Mouse (Mus musculus): ENCODE measurements around the gene Rab3il1.

Gene Rab3il1

DNA sequence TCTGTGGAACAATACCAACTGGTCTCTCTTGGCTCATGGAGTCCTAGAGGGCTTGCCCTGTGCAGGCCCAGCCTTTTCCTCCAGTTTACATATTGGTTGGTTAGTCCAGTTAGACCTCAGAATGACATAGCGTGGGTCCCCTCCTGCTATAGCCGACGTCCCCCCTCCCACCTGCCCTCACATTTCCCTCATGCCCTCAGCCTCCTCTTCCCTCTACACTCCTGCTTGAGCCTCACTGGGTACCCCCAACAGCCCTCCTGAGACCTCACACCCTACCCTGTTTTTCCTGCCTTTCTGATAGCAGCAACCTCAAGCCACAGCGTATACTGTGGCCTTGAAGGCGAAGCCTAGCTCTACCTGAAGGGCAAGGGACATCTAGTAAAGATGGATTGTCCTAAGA lies 61.4 kb downstream of the Rab3il1 start:
- no peak for DNase-seq

DNA sequence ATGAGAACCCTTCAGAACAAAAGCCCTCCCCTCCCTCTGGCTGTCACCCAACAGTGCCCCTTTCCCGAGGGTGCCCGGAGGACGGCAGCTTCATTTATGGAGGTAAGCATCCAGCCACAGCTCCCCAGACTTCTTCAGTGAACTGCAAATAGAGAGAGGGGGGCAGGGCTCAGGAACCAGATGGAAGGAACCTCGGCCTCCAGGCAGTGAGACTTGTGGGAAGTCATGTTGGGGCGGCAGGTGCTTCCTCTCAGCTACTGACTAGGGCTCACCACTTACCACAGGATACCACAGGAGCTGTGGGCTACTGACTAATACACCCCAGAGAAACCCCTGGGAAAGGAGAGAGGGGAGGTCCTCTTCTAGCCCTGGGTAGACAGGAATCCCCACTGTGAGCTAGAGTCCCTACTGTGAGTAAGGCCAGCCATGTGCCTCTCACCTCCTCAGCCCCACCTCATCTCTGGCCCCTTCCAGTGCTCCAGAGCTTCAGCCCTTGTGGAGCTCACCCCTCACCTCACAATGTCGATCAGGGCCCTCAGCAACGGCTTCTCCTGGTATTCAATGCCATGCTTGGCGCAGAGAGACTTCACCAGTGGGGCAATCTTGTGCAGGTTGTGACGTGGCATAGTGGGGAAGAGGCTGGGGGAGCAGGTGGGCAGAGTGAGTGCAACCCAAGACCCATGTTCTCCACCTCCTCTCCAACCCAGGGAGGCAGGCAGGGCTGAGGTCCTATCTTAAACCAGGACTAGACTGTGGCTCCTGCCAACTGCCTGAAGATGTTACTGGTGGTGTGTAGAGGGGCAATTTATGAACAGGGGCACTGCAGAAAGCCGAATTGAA lies 62.9 kb downstream of the Rab3il1 start:
- no peak for DNase-seq

DNA sequence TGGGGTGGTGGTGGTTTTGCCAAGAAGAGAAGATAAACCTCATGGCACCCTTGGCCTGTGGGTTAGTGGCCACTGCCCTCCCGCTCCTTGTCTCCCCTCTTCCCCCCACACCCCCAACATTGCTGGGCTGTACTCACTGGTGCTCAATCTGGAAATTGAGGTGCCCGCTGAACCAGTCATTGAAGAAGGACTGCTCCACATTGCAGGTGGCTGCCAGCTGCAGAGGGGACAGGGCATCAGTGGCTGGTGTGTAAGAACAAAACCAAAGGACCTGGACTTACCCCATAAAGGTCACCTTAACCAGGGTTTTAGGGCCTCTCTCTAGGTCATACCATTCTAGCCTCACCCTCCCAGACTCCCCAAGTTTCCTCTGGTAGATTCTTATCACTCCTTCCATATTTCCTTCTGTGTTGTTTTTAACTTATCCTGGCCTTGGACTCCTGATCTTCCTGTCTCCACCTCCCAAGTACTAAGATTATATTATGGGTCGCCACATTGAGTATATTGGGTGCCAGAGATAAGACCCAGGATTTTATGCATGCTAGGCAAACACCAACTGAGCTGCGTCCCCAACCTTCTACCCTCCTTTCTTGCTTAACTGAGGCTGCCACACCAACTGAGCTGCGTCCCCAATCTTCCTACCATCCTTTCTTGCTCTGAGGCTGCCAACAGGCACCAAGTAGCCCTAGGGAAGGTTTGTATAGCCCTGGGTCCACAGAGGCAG lies 64.2 kb downstream of the Rab3il1 start:
- DNase-seq, result no peak

DNA sequence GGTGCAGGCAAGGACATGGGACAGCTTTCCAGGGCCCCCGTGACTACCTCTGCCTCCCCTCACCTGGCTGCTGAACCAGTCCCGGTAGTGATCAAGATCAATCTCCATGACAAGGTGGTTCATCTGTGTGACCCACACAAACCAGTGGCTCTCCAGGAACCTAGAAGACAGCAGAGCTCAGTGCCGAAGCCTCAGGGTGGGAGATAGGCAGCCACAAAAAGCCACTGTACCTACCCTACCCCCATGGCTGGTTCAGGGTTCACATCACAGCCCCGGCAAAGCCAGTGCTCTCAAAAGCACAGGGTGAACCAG lies 64.7 kb downstream of the Rab3il1 start:
- DNase-seq, result no peak

DNA sequence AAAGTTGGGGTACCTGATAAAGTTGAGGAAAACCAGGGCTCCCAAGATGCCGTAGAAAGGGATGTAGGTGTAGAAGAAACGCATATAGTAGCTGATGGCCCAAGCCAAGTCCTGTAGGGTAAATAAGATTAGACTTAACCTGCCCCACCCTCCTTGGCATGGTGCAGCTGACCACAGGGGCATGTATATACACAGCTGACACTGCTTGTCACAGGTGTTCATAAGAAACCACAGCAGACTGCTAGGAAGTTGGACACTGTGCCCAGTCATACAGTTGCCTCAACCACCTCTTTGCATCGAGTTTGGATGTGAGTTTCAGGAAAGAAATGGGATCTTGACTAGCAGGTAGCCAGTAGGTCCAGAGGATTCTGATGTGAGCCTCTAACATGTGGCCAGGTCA lies 65.0 kb downstream of the Rab3il1 start:
- no peak for DNase-seq

DNA sequence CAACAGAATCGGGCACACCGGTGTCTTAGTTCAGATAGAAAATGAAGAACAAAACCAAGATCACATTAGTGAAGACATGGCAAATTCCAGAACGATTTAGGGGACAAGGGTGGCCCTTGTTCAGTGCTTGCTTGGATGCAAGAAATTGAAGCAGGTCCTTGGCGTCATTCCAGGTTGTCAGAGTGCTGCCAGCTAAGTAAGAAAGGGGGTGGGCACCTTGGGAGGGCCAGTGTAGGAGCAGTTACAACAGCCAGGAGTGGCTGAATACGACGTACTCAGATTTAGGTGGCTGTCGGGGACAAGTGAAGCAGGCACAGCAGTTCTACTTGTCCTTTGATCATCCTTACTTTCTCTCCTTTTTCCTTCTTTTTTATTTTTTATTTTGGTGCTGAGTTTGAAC lies 66.2 kb downstream of the Rab3il1 start:
- DNase-seq, result no peak

DNA sequence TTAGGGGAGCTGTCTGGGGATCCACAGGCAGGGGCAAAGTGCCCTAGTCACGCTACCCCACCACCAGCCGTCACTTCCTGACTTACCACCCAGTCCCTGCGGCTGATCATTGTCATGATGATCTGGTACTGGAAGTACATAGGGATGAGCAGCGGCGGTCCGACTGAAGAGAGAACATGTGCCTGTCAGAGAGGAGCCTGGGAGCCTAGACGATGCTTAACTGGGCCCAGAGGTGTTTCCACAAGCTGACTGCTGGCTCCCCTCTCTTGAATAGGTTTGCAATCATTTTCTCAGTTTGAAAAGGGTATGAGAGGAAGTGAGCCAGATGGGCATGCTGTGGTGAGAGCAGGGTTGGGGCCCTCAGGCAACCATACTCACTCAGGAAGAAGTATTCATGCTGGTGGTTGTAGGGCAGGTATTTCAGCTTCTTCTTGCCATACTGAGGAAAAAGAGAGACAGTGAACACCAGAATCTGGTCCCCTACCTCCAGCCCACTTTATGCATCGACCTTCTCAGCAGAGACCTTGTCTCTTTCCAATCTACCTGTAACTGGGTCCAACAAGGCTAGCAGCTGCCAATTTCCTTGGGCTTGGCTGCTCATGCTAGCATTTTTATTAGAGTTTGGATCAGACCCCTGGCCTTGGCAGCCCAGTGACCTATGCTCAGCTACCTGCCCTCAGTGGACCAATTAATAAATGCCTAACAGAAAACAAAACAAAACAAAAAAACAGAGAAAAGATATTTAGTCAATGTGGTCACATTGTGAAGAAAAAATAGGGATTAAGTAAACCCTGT lies 68.9 kb downstream of the Rab3il1 start:
- no peak for DNase-seq

DNA sequence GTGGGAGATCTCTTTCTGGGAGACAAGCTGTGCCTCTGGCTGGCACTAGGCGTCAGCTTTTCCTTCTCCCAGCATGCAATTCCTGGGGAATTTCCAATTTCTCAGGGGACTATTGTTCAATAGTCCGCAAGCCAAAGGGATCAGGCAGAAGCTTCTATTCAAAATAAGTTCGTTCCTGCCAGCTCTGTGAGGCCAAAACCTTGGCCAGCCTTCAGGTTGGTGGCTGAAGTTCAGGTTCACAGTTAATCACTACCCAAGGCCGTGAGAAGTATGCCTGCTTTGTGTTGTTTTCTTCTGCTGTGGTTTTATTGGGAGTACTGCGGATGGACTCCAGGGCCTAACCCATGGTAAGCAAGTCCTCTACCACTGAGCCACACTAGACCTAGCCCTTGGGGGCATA lies 69.7 kb downstream of the Rab3il1 start:
- peak in 1 of 2 experiments; percentile 27 for DNase-seq

DNA sequence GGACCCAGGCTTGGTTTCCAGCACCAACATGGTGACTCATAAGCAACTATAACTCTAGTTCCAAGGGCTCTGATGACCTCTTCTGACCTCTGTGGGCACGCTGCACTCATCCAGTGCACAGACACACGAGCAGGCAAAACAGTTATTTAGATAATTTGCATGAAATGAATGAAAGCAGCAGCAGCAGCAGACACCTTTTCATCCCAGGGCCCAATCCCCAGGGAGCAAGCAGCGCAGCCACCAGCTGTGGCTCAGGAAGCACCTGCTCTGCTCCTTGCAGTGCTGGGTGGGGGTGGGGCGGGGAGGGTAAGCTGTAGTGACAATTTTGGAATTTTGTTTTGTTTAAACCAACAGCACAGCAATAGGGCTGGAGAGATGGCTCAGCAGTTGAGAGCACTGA lies 70.4 kb downstream of the Rab3il1 start:
- no peak for DNase-seq

DNA sequence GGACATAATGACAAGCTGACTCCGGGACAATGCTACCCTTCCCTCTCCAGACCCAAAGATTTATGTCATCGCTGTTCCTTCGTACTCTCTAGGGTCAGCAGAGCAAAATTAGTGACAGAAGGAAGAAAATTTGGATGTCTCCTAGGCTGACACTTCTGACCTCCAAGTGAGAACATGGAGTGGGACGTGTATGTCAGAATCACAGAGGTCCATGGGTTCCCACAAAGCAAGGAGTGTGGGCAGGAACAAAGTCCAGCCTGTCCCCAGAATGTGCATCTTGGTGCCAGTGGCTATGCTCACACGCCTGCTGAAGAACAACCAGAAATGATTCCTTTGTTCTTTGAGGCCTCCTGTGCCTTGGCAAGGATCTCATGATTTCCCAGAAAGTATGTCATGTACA lies 71.7 kb downstream of the Rab3il1 start:
- no peak for DNase-seq

DNA sequence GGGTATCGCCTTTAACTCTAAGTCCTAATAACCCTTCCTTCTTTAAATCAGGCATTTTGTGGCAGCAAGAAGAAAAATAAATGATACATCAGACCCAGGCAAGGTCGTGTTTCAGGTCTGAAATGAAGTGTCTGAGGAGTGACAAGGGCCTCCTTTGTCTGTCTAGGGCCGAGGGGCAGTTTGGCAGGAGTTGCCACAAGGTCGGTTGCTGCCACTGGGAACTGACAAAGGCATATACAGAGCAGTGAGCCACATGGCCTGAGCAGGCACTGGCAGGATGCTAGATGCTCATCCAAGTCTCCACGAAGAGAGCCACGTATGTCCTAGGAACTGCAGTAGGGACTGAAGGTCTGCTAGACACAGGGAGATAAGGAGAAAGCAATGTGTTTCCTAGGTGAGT lies 76.9 kb downstream of the Rab3il1 start:
- no peak for DNase-seq

DNA sequence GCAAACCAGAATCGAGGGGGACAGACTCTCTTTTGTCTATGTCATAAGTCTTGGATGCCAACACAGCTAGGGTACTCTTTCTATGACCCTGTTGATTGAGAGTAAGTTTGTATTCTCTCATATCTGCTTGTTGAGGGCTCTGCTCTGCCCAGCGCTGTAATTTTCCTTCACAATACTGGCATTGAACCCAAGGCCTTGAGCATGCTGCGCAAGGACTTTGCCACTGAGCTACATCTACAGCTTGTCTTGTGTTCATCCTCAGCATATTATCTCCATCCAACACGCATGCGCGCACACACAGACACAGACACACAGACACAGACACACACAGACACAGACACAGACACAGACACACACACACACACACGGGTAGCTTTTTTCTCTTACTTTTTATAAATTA lies 78.9 kb downstream of the Rab3il1 start:
- no peak for DNase-seq

DNA sequence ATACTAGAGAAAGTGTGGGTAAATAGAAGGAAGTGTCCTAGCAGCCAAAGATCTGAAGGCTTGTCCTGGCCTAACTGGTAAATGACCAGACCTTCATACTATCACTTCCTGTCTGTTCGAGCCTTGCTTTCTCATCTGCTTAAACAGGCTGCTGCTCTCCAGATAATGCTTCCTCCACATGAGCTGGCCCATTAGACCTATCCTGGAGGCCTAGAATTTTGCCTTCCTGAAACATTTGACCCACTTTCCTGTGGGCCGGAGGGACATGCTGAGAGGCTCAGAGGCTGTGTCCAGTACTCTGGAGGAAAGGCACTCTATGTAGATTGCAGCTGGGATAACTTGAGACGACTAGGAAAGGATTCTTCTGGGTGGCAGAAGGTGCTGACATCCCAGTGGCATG lies 80.6 kb downstream of the Rab3il1 start:
- DNase-seq, result no peak

DNA sequence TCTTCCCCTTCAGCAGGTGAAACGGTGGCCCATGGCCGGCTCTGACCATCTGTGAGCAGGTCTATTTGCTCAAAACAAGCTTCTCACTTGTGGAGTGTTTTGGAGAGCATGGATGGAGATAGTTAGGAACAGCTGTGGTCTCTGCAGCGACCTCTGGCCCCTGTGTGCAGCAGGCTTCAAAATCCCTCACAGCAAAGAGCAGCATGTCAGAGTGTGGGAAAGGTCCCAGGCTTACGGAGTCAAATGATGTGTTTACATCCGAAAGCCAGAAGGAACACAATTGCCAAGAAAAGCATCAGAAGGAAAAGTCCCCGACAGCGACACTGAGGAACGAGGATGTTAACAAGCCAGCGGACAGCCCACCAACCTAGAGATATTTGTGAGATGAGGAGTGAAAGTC lies 84.0 kb downstream of the Rab3il1 start:
- no peak for DNase-seq

DNA sequence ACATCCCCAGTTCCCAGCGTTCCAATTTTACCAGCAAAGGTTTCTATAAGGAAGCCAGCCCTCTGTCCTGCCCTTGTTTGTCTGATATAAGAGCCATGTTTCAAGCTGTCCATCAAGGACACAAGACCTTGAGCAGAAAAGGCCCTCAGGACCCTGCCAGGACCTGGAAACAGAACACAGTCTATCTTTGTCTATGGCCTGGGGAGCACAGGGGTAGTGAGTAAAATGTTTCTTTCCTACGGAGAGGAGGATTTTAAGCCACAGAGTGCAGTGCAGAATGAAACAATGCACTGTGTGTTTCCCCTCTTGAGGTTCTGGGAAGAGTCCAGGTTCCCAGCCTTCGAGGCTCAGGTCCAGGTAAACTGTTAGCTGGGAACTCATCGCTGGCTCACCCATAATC lies 85.5 kb downstream of the Rab3il1 start:
- DNase-seq, result no peak

Measured in cerebellum, postnatal 25 days (tissue).